Mouse (Mus musculus) MEL (cell line): ENCODE data around the gene Lad1. TPM values are rescaled to one million over a fixed set of nuclear protein-coding genes. Genes with fewer than 3 reads are reported as not detected.

Experiments
- DNase-seq: peaks from one replicate; pipeline ENCODE4 v3.0.0; 2011; ENCODE audit warnings: low read depth, low spot score
- H3K27ac ChIP-seq: 2 replicates; pipeline ENCODE4 v1.5.1; 2012; ENCODE audit warnings: low read depth, mild to moderate bottlenecking, control low read depth, low read length, moderate library complexity; ENCODE audit not compliant: control insufficient read depth
- H3K27me3 ChIP-seq, 2 experiments: fragments of 150-350 bp in 1 of 2; sonication (generic) in 1 of 2; 2 replicates each; pipeline ENCODE4 v1.6.1; 2012; ENCODE audit warnings: low read length in 2 of 2, mild to moderate bottlenecking in 2 of 2, improper control_type of control experiment in 1 of 2, moderate library complexity in 1 of 2; ENCODE audit not compliant: insufficient read depth in 2 of 2, control insufficient read depth in 1 of 2
- H3K36me3 ChIP-seq, 2 experiments: 2 replicates each; pipeline ENCODE4 v1.6.1; 2012 to 2014; ENCODE audit warnings: low read length in 2 of 2, improper control_type of control experiment in 1 of 2, inconsistent platforms in 1 of 2, mild to moderate bottlenecking in 1 of 2; ENCODE audit not compliant: insufficient read depth in 2 of 2, control insufficient read depth in 1 of 2
- H3K4me1 ChIP-seq, 2 experiments: fragments of 150-350 bp in 1 of 2; sonication (generic) in 1 of 2; 2 replicates each; pipeline ENCODE4 v1.6.1; 2012; ENCODE audit warnings: low read length in 2 of 2, improper control_type of control experiment in 1 of 2, mild to moderate bottlenecking in 1 of 2; ENCODE audit not compliant: insufficient read depth in 2 of 2, control insufficient read depth in 1 of 2
- H3K4me3 ChIP-seq, 2 experiments: fragments of 150-350 bp in 1 of 2; sonication (generic) in 1 of 2; 2 replicates each; pipeline ENCODE4 v1.5.1; 2012; ENCODE audit warnings: low read depth in 2 of 2, low read length in 2 of 2, mild to moderate bottlenecking in 2 of 2, moderate library complexity in 2 of 2, control low read depth in 1 of 2, improper control_type of control experiment in 1 of 2; ENCODE audit not compliant: control insufficient read depth in 1 of 2, insufficient read depth in 1 of 2
- H3K79me2 ChIP-seq: 2 replicates; pipeline ENCODE4 v1.6.1; 2012; ENCODE audit warnings: mild to moderate bottlenecking, low read length, moderate library complexity; ENCODE audit not compliant: control insufficient read depth, poor library complexity, insufficient read depth
- H3K9ac ChIP-seq: 2 replicates; pipeline ENCODE4 v1.6.1; 2012; ENCODE audit warnings: low read depth, mild to moderate bottlenecking, control low read depth, low read length, moderate library complexity; ENCODE audit not compliant: control insufficient read depth, poor library complexity, severe bottlenecking
- H3K9me3 ChIP-seq: fragments of 150-350 bp; sonication (generic); replicated peaks from 2 replicates; pipeline ENCODE4 v1.6.1; 2012; ENCODE audit warnings: mild to moderate bottlenecking, low read length, improper control_type of control experiment, moderate library complexity; ENCODE audit not compliant: insufficient read depth
- BHLHE40 ChIP-seq: IDR thresholded peaks from 2 replicates; pipeline ENCODE4 v1.6.1; 2012; ENCODE audit warnings: low read depth, mild to moderate bottlenecking, inconsistent platforms, low read length, improper control_type of control experiment, borderline replicate concordance
- EP300 ChIP-seq, 2 experiments: IDR thresholded peaks; 2 replicates each; pipeline ENCODE4 v1.6.1; 2011; ENCODE audit warnings: improper control_type of control experiment in 2 of 2, low read length in 2 of 2, low read depth in 1 of 2, mild to moderate bottlenecking in 1 of 2
- ETS1 ChIP-seq: IDR thresholded peaks from 2 replicates; pipeline ENCODE4 v1.6.1; 2012; ENCODE audit warnings: low read depth, mild to moderate bottlenecking, inconsistent platforms, low read length, improper control_type of control experiment, moderate library complexity
- GABPA ChIP-seq: IDR thresholded peaks from 2 replicates; pipeline ENCODE4 v1.6.1; 2012; ENCODE audit warnings: low read depth, mild to moderate bottlenecking, inconsistent platforms, low read length, improper control_type of control experiment, moderate library complexity
- GATA1 ChIP-seq: IDR thresholded peaks from 2 replicates; pipeline ENCODE4 v1.6.1; 2011; ENCODE audit warnings: low read depth, low read length, improper control_type of control experiment
- HCFC1 ChIP-seq: IDR thresholded peaks from 2 replicates; pipeline ENCODE4 v1.6.1; 2012; ENCODE audit warnings: low read depth, mild to moderate bottlenecking, inconsistent platforms, low read length, improper control_type of control experiment, moderate library complexity
- JUND ChIP-seq: IDR thresholded peaks from 2 replicates; pipeline ENCODE4 v1.6.1; 2011; ENCODE audit warnings: low read depth, mild to moderate bottlenecking, improper control_type of control experiment, low read length
- KAT2A ChIP-seq: conservative IDR thresholded peaks from 2 replicates; pipeline ENCODE4 v1.6.1; 2012; ENCODE audit warnings: low read depth, low read length, improper control_type of control experiment, inconsistent platforms
- MAFK ChIP-seq: IDR thresholded peaks from 2 replicates; pipeline ENCODE4 v1.6.1; 2011; ENCODE audit warnings: low read depth, mild to moderate bottlenecking, low read length, improper control_type of control experiment, borderline replicate concordance
- MXI1 ChIP-seq: IDR thresholded peaks from 2 replicates; pipeline ENCODE4 v1.6.1; 2011; ENCODE audit warnings: mild to moderate bottlenecking, low read depth, low read length, improper control_type of control experiment
- MYC ChIP-seq: IDR thresholded peaks from 2 replicates; pipeline ENCODE4 v1.6.1; 2011; ENCODE audit warnings: low read depth, mild to moderate bottlenecking, low read length, improper control_type of control experiment, moderate library complexity
- NRF1 ChIP-seq: IDR thresholded peaks from 2 replicates; pipeline ENCODE4 v1.6.1; 2014; ENCODE audit warnings: low read depth, mild to moderate bottlenecking, inconsistent platforms, low read length, improper control_type of control experiment, moderate library complexity; ENCODE audit not compliant: poor library complexity, insufficient read depth, severe bottlenecking
- POLR2A ChIP-seq, 2 experiments: IDR thresholded peaks; 2 replicates each; pipeline ENCODE4 v1.6.1; 2011 to 2012; ENCODE audit warnings: low read length in 2 of 2, mild to moderate bottlenecking in 2 of 2, control low read depth in 1 of 2, improper control_type of control experiment in 1 of 2, low read depth in 1 of 2, moderate library complexity in 1 of 2; ENCODE audit not compliant: control insufficient read depth in 1 of 2, insufficient read depth in 1 of 2, poor library complexity in 1 of 2
- POLR2AphosphoS5 ChIP-seq: IDR thresholded peaks from 2 replicates; pipeline ENCODE4 v1.6.1; 2012; ENCODE audit warnings: low read depth, borderline replicate concordance, mild to moderate bottlenecking, inconsistent platforms, low read length, moderate library complexity, mixed read lengths
- RAD21 ChIP-seq: IDR thresholded peaks from 2 replicates; pipeline ENCODE4 v1.6.1; 2011; ENCODE audit warnings: mild to moderate bottlenecking, low read depth, low read length, improper control_type of control experiment
- SIN3A ChIP-seq: IDR thresholded peaks from 2 replicates; pipeline ENCODE4 v1.6.1; 2012; ENCODE audit warnings: low read length, improper control_type of control experiment, inconsistent platforms
- TAL1 ChIP-seq: IDR thresholded peaks from 2 replicates; pipeline ENCODE4 v1.6.1; 2012; ENCODE audit warnings: mild to moderate bottlenecking, inconsistent platforms, low read length, moderate library complexity, mixed read lengths
- ZC3H11A ChIP-seq: IDR thresholded peaks from 2 replicates; pipeline ENCODE4 v1.6.1; 2012; ENCODE audit warnings: low read depth, mild to moderate bottlenecking, inconsistent platforms, low read length, improper control_type of control experiment
- polyA plus RNA-seq, 2 experiments: library from polyadenylated mRNA; stranded (reverse) in 1 of 2; unstranded in 1 of 2; fragments of >175 nt in 1 of 2; fragments of >200 nt in 1 of 2; gene quantifications; 2 replicates each; pipeline versions ENCODE4 v1.2.1 to v1.2.4; 2012; ENCODE audit warnings: low replicate concordance in 2 of 2, low read depth in 1 of 2; ENCODE audit not compliant: insufficient read length in 2 of 2, insufficient read depth in 1 of 2, missing spikeins in 1 of 2
- total RNA-seq: library from RNA; depleted of rRNA; stranded (reverse); fragments of 300-350 nt; gene quantifications from 2 replicates; pipeline ENCODE4 v1.2.3, GENCODE M21; 2012

Gene Lad1
- total and polyA plus RNA-seq, 3 experiments, result not detected

GRCm38 (mm10) chr1:135792143-135792939 lies 26.1 kb upstream of the Lad1 start:
- no peak overlapping the region for H3K27ac ChIP-seq
- no peaks in the 10 kb centered on the region for H3K79me2 ChIP-seq
- H3K9me3 ChIP-seq, result no peaks in the 10 kb centered on the region
- H3K4me1 ChIP-seq, result peaks cover 0 to 11% of the 10 kb centered on the region in 2 experiments; a peak in 2 of 4 replicates
- no peak for DNase-seq
- no peak overlapping the region for H3K9ac ChIP-seq
- H3K4me3 ChIP-seq, result no peak overlapping the region
- no peaks in the 10 kb centered on the region; a peak in 2 of 4 replicates for H3K27me3 ChIP-seq
- H3K36me3 ChIP-seq, result no peaks in the 10 kb centered on the region
- no peak for TF ChIP-seq MXI1
- no peak for TF ChIP-seq POLR2AphosphoS5
- TF ChIP-seq RAD21, result no peak
- TF ChIP-seq MYC, result no peak
- no peak for TF ChIP-seq HCFC1
- no peak for TF ChIP-seq NRF1
- TF ChIP-seq ZC3H11A, result no peak
- no peak for TF ChIP-seq TAL1
- no peak for TF ChIP-seq EP300 (IDR thresholded peaks at IDR 0.05; ENCODE audit: low read depth in 1 of 2, low read length in 2 of 2)
- no peak for TF ChIP-seq ETS1
- TF ChIP-seq KAT2A, result no peak

DNA sequence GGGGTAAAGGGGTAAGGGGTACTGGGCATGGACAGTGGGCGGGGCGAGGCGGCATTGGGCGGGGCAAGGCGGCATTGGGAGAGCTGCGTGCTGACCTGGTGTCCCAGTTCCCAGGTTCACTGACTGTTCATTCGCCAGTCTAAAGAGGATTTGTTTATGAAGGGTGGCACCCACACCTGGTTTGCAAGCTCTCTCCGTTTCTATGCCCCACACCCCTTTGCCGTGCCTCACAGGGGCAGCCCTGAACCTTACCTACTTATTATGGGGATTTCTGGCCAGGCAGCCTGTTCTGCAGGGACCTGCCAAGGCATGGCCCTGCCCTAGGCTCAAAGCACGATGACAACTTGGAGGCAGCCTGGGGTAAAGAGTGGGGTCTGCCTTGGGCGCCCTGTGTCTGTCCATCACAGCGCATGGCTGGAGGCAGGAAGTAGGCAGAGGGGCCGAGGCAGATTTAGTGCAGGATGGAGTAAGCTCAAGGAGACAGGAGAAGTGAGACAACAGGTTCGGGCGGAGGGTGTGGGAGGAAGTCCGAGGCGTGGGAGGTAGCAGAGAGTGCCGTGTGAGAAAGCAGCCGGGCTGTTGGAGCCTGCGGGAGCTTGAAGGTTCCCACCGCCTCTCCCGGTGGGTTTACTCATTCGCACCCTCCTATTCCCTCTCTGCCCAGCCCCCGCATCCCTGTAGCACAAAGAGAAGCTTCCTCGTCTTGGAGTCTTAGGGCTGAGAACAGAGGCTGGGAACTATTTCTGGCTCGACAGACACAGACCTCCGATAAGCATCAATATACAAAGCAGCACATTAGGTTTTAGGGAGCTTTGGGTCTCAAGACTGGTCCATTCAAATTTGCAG lies 24.8 kb upstream of the Lad1 start:
- Histone ChIP-seq H3K9me3 (no peaks in the 10 kb centered on the region), H3K4me1 (peaks cover 0 to 9% of the 10 kb centered on the region in 2 experiments; a peak in 2 of 4 replicates), H3K9ac (no peak overlapping the region), H3K27me3 (no peaks in the 10 kb centered on the region; a peak in 2 of 4 replicates), H3K27ac (no peak overlapping the region), H3K4me3 (no peak overlapping the region), H3K36me3 (no peaks in the 10 kb centered on the region), H3K79me2 (no peaks in the 10 kb centered on the region)
- no peak for TF ChIP-seq JUND
- no peak for TF ChIP-seq MAFK
- TF ChIP-seq TAL1, result no peak
- no peak for TF ChIP-seq SIN3A
- no peak for TF ChIP-seq POLR2A (IDR thresholded peaks at IDR 0.05; ENCODE audit: control insufficient read depth in 1 of 2, insufficient read depth in 1 of 2, low read depth in 1 of 2, low read length in 2 of 2, poor library complexity in 1 of 2)
- TF ChIP-seq EP300 (IDR thresholded peaks at IDR 0.05; ENCODE audit: low read depth in 1 of 2, low read length in 2 of 2), result no peak
- TF ChIP-seq GATA1, result no peak
- TF ChIP-seq GABPA, result no peak
- no peak for TF ChIP-seq KAT2A
- no peak for TF ChIP-seq MXI1
- no peak for TF ChIP-seq ETS1
- no peak for TF ChIP-seq BHLHE40
- TF ChIP-seq NRF1, result no peak
- no peak for DNase-seq
